ENCODE assay signal across 8 mouse cellular contexts in the genomic region with DNA sequence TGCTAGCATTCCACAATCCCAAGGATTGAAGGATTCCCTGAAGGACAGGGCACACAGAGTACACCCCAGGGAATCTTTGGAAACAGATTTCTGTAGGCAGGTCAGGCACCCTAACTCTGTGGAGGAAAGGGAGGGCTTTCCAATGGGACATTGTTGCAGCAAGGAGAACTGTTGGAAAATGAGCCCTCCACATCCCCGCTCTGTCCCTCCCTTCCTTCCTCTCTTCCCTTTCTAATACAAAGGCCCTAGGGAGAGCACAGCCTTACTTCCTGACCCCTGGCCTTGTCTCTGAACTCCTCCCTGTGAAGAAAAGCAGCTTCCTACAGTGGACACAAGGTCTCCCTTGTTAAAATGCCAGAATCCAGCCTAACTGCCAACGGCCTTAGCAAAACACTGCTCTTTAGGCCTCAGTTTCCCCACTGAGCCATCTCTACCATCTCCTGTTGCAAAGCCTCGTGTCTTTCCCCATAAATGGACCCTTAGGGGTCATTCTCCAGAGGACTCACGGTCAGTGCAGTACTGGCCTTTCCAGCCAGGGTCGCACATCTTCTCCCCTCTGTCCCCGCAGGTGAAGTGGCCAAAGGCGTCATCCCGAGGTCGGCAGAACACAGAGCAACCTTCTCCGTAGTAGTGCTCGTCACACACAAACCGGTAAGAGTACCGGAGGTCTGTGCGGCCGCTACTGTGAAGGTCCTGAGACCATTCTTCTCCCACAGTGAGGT. TPM values are rescaled to one million over a fixed set of nuclear protein-coding genes. Genes with fewer than 3 reads are reported as not detected.
DNase-seq lines count a peak whose midpoint lies in the region; ATAC-seq and TF ChIP-seq lines count a peak whose summit lies in the region.

No protein-coding gene starts in this region.

- no peak for TF ChIP-seq CTCF in left cerebral cortex, adult 2 months (IDR thresholded peaks at IDR 0.05)

- H3K4me3 ChIP-seq in forebrain, embryonic 16.5 days (replicated peaks; ENCODE audit: low read length) = peak overlapping the region; percentile 89
- H3K4me3 ChIP-seq in intestine, embryonic 14.5 days (ENCODE audit: low read depth, low read length) = peak overlapping the region; percentile 54
- H3K4me3 ChIP-seq in midbrain, embryonic 12.5 days = peak overlapping the region; percentile 86
- no peak overlapping the region for H3K4me3 ChIP-seq in left cerebral cortex, adult 2 months

- H3K9ac ChIP-seq in forebrain, embryonic 16.5 days (replicated peaks; ENCODE audit: low read depth, low read length) = peak overlapping the region; percentile 42
- 0 out of 2 replicates have a peak overlapping the region, but pooled peaks have one; percentile 20 for H3K9ac ChIP-seq in intestine, embryonic 14.5 days (ENCODE audit: low read length)
- H3K9ac ChIP-seq in midbrain, embryonic 12.5 days (replicated peaks) = peak overlapping the region; percentile 91

- DNase-seq in adrenal gland, adult (ENCODE audit: inconsistent age in 2 of 2, low spot score in 1 of 2) = peak; percentile 30 to 50
- no peak for DNase-seq in adrenal gland, postnatal 4 days (ENCODE audit: low spot score in 2 of 2)
- DNase-seq in intestine, embryonic 14.5 days (ENCODE audit: low spot score) = no peak
- DNase-seq in spleen, adult 18-20 months = no peak
- no peak for DNase-seq in left cerebral cortex, adult 2 months (ENCODE audit: extremely low spot score in 1 of 2, low spot score in 2 of 2)
- no peak for DNase-seq in left cerebral cortex, postnatal 14 days (ENCODE audit: low spot score in 2 of 2)

- H3K4me1 ChIP-seq in forebrain, embryonic 16.5 days (replicated peaks; ENCODE audit: control insufficient read depth, insufficient read depth, low read length) = peaks cover 47% of the 10 kb centered on the region
- peaks cover 28% of the 10 kb centered on the region for H3K4me1 ChIP-seq in intestine, embryonic 14.5 days (replicated peaks; ENCODE audit: control insufficient read depth, insufficient read depth, low read length)
- H3K4me1 ChIP-seq in midbrain, embryonic 12.5 days = peaks cover 69% of the 10 kb centered on the region

- H3K9me3 ChIP-seq in forebrain, embryonic 16.5 days (ENCODE audit: control insufficient read depth, low read length) = no peaks in the 10 kb centered on the region
- no peaks in the 10 kb centered on the region for H3K9me3 ChIP-seq in intestine, embryonic 14.5 days (ENCODE audit: control insufficient read depth, low read length)
- H3K9me3 ChIP-seq in midbrain, embryonic 12.5 days = no peaks in the 10 kb centered on the region

- intact Hi-C loops in left cerebral cortex, adult 2 months (cut with DNase I) = no loop called here
- intact Hi-C loops in left cerebral cortex, postnatal 14 days (cut with DNase I) = no loop called here

- H3K27ac ChIP-seq in forebrain, embryonic 16.5 days (ENCODE audit: low read length) = no peak overlapping the region
- H3K27ac ChIP-seq in intestine, embryonic 14.5 days (ENCODE audit: low read depth) = no peak overlapping the region
- H3K27ac ChIP-seq in midbrain, embryonic 12.5 days (replicated peaks) = peak overlapping the region; percentile 69
- no peak overlapping the region for H3K27ac ChIP-seq in left cerebral cortex, adult 2 months

- no peaks in the 10 kb centered on the region for H3K27me3 ChIP-seq in forebrain, embryonic 16.5 days (replicated peaks; ENCODE audit: control insufficient read depth, insufficient read depth, low read length)
- peaks cover 36% of the 10 kb centered on the region for H3K27me3 ChIP-seq in intestine, embryonic 14.5 days (replicated peaks; ENCODE audit: control insufficient read depth, insufficient read depth, low read length)
- H3K27me3 ChIP-seq in midbrain, embryonic 12.5 days = peaks cover 23% of the 10 kb centered on the region

- 57% methylated on average over 15 of the region's 15 CpGs for WGBS in forebrain, embryonic 16.5 days
- WGBS in intestine, embryonic 14.5 days = 61% methylated on average over 15 of the region's 15 CpGs
- WGBS in midbrain, embryonic 12.5 days = 65% methylated on average over 15 of the region's 15 CpGs

- no peak for ATAC-seq in forebrain, embryonic 16.5 days
- ATAC-seq in intestine, embryonic 14.5 days (replicated peaks; ENCODE audit: low FRiP score, low TSS enrichment, low read depth) = no peak
- ATAC-seq in midbrain, embryonic 12.5 days (ENCODE audit: low FRiP score, low read depth) = no peak

- H3K36me3 ChIP-seq in forebrain, embryonic 16.5 days (ENCODE audit: control insufficient read depth, insufficient read depth) = peaks cover 16% of the 10 kb centered on the region
- peaks cover 18% of the 10 kb centered on the region for H3K36me3 ChIP-seq in intestine, embryonic 14.5 days (ENCODE audit: control insufficient read depth, insufficient read depth, low read length)
- H3K36me3 ChIP-seq in midbrain, embryonic 12.5 days = peaks cover 37% of the 10 kb centered on the region

- peak overlapping the region; percentile 94 for H3K4me2 ChIP-seq in forebrain, embryonic 16.5 days (ENCODE audit: low read length)
- peak overlapping the region; percentile 99 for H3K4me2 ChIP-seq in intestine, embryonic 14.5 days (ENCODE audit: low read length)
- H3K4me2 ChIP-seq in midbrain, embryonic 12.5 days (replicated peaks) = peak overlapping the region; percentile 83

RNA-seq across cellular contexts. Expression of gene Dll1, which starts 3.6 kb away (rescaled TPM):
- 10 to 100 TPM in 1 of 2 experiments, 1 to 10 TPM in 1; 6.6 to 15.7 TPM for total RNA-seq in adrenal gland, postnatal 4 days (2021)
- 28.9 and 30.7 TPM in 2 replicates for polyA plus RNA-seq in forebrain, embryonic 16.5 days (2015; fragmentation: Nextera tagmentation; extraction: Ambion mirVana)
- 20.0 and 24.1 TPM in 2 replicates for polyA plus RNA-seq in intestine, embryonic 14.5 days (2014; fragmentation: Nextera tagmentation; extraction: Ambion mirVana)
- polyA plus RNA-seq in midbrain, embryonic 12.5 days (2016; fragmentation: Nextera tagmentation; extraction: Ambion mirVana) = 83.5 and 84.4 TPM in 2 replicates
- total RNA-seq in left cerebral cortex, adult 2 months (2021) = 1 to 10 TPM; 4.8 to 7.1 TPM
- 1 to 10 TPM; 8.2 to 9.0 TPM for total RNA-seq in left cerebral cortex, postnatal 14 days (2021)

RNA-seq across cellular contexts. Expression of gene Fam120b, which starts 22.9 kb away (rescaled TPM):
- 10 to 100 TPM; 19.2 to 23.6 TPM for total RNA-seq in adrenal gland, postnatal 4 days (2021)
- 52.8 and 52.9 TPM in 2 replicates for polyA plus RNA-seq in forebrain, embryonic 16.5 days (2015; fragmentation: Nextera tagmentation; extraction: Ambion mirVana)
- 29.6 and 31.1 TPM in 2 replicates for polyA plus RNA-seq in intestine, embryonic 14.5 days (2014; fragmentation: Nextera tagmentation; extraction: Ambion mirVana)
- polyA plus RNA-seq in midbrain, embryonic 12.5 days (2016; fragmentation: Nextera tagmentation; extraction: Ambion mirVana) = 40.4 and 44.3 TPM in 2 replicates
- total RNA-seq in left cerebral cortex, adult 2 months (2021) = 10 to 100 TPM; 45.3 to 46.1 TPM
- total RNA-seq in left cerebral cortex, postnatal 14 days (2021) = 10 to 100 TPM; 34.2 to 38.5 TPM

Comparison
In these comparisons a context has a peak if more than half of its experiments do, and no peak if none do; other contexts are left out.
1. DNase-seq: peak in adrenal gland, adult (2 of 2); none in adrenal gland, postnatal 4 days (0 of 2), intestine, embryonic 14.5 days (single experiment), spleen, adult 18-20 months (0 of 2), left cerebral cortex, adult 2 months (0 of 2) and left cerebral cortex, postnatal 14 days (0 of 2).
2. H3K9ac ChIP-seq: peak in every context shown above with its lines; median percentile 91 in midbrain, embryonic 12.5 days; 42 in forebrain, embryonic 16.5 days; 20 in intestine, embryonic 14.5 days.
3. Peak in every context shown above with its lines, with median percentiles within 50 percentile points of each other: H3K4me2 ChIP-seq.